Mouse (Mus musculus) left cerebral cortex, adult 2 months (tissue): ENCODE results near the gene Map4. TPM values are rescaled to one million over a fixed set of nuclear protein-coding genes. Genes with fewer than 3 reads are reported as not detected.
A peak's percentile ranks its signal among the peaks of the same experiment; 100 is the strongest.

ENCODE experiments used
- DNase-seq, 2 experiments: peaks; one replicate each; pipeline ENCODE4 v3.0.0; 2021 to 2022; ENCODE audit warnings: low spot score in 2 of 2, mixed read lengths in 1 of 2; ENCODE audit errors: extremely low spot score in 1 of 2
- H3K27ac ChIP-seq: fragments of 200-600 bp; 2 replicates; pipeline ENCODE4 v1.8.1; 2022
- H3K4me3 ChIP-seq: fragments of 200-600 bp; 2 replicates; pipeline ENCODE4 v1.8.1; 2022
- CTCF ChIP-seq: fragments of 200-600 bp; IDR thresholded peaks from 2 replicates; pipeline ENCODE4 v1.8.1; 2022; ENCODE audit warnings: antibody characterized with exemption, mild to moderate bottlenecking, moderate library complexity
- intact Hi-C: fragments of 180-260 bp; cut with DNase I; formaldehyde crosslinking; loops from one replicate; pipeline ENCODE4 v1.15.1; 2025
- total RNA-seq, 2 experiments: library from RNA; stranded (reverse); gene quantifications; 2 replicates each; pipeline ENCODE4 v1.2.3; 2021

Map4 gene
- total RNA-seq, 2 experiments from 2014 or later = 365 to 381 TPM

DNA sequence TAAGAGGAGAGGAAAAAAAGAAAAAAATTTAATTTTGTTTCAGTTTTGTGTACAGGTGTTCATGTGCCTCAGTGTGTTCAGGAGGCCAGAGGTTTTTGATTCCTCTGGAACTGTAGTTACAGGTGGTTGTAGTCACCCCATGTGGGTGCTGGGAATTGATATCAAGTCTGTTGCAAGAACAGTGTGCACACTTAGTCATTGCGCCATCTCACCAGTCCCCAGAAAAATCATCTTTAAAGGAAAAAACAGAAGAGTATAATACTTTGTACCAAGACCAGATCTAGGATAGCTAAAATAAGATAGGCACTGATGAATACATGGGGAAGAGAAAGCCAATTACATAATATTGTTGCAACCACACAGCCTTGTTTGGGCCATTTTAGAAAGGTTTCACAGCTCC lies 90.2 kb downstream of the Map4 start:
- TF ChIP-seq CTCF = no peak
- no peak for DNase-seq
- intact Hi-C loops = no loop called here
- H3K27ac ChIP-seq = no peak overlapping the region
- no peak overlapping the region for H3K4me3 ChIP-seq

DNA sequence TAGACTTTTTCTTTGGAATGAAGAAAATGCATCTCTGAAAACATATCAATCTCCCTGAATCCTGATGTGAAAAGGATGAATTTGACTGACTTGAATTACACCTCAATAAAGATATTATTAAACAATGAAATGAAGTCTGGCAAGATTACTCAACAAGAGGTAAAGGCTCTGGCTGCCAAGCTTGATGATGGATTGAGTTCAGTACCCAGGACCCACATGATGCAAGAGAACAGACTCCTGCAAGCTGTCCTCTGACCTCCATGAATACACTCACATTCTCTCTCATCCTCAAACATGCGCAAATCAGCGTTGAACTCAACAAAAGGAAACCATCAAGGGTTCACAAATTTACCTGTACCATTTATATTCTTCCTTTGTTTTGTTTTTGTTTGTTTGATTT lies 90.9 kb downstream of the Map4 start:
- H3K4me3 ChIP-seq = no peak overlapping the region
- no peak for DNase-seq
- intact Hi-C loops = no loop called here
- H3K27ac ChIP-seq = no peak overlapping the region
- no peak for TF ChIP-seq CTCF

DNA sequence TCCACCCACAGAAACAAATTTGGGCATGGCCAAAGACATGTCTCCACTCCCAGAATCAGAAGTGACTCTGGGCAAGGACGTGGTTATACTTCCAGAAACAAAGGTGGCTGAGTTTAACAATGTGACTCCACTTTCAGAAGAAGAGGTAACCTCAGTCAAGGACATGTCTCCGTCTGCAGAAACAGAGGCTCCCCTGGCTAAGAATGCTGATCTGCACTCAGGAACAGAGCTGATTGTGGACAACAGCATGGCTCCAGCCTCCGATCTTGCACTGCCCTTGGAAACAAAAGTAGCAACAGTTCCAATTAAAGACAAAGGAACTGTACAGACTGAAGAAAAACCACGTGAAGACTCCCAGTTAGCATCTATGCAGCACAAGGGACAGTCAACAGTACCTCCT lies 103.8 kb downstream of the Map4 start:
- DNase-seq = no peak
- no peak for TF ChIP-seq CTCF
- intact Hi-C loops = no loop called here
- H3K27ac ChIP-seq = no peak overlapping the region
- H3K4me3 ChIP-seq = no peak overlapping the region

DNA sequence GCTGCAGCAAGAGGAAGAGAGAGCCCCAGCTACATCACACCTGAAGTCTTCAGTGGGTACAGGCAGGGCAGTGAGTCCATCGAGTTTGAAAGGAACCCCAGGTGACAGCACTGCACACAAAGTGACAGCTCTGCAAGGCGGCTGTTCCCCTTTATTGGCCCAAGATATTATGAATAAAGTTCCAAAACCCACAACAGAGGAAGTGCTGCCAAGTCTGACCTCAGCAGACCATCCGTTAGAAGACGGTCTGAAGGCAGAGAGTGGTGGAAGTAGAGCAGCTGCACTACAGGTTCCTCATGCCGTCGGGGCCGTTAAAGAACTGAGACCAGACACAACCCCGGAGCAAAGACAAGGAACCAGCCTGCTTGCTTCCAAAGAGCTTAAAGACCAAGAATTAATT lies 106.6 kb downstream of the Map4 start:
- intact Hi-C loops = no loop called here
- no peak overlapping the region; the same call in 1 of the 2 replicates for H3K27ac ChIP-seq

DNA sequence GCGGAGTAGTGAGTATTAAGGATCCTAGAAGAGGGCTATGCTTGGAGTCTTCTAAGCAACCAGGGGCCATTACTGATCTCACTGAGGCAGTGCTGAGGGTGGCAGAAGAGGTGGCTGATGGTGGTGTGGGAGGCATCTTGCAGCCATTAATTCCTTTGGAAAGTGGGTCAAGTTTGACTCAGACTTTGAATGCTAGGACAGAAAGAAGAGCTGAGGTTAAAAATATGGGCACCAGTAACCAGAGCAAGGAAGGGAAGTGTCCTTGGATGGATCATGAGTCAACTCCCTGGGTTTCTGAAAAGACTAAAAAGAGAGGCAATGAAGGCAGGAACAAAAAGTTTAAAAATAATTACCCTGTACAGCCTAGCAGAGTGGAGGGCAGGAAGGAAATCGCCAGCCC lies 107.2 kb downstream of the Map4 start:
- Histone ChIP-seq H3K27ac (peak overlapping the region; percentile 2; the same call in 1 of the 2 replicates), H3K4me3 (no peak overlapping the region)
- DNase-seq = no peak
- intact Hi-C loops = no loop called here
- no peak for TF ChIP-seq CTCF

More for the DNA sequence above, 106.6 kb downstream of the Map4 start:
- DNase-seq = no peak
- H3K4me3 ChIP-seq = no peak overlapping the region
- no peak for TF ChIP-seq CTCF

DNA sequence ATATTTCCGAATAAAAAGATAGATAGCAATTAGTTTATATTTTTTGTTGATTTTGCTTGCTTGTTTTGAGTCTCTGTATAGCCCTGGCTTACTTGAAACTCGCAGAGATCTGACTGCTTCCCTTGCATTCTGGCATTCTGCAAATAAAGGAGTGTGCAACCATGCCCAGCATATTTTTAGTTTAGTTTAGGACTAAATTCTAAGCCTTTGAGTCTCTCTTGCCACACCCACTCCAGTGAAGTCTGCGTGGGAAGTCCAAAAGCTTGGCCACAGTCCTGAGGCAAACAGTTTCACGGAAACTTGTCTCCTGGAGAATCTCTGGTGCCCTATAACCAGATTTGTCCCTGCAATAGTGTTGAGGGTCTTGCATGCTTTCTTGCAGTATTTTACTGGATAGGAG lies 113.1 kb downstream of the Map4 start:
- Histone ChIP-seq H3K27ac (no peak overlapping the region), H3K4me3 (no peak overlapping the region)
- TF ChIP-seq CTCF = no peak
- intact Hi-C loops = no loop called here
- peak in 1 of 2 experiments; percentile 39 for DNase-seq

DNA sequence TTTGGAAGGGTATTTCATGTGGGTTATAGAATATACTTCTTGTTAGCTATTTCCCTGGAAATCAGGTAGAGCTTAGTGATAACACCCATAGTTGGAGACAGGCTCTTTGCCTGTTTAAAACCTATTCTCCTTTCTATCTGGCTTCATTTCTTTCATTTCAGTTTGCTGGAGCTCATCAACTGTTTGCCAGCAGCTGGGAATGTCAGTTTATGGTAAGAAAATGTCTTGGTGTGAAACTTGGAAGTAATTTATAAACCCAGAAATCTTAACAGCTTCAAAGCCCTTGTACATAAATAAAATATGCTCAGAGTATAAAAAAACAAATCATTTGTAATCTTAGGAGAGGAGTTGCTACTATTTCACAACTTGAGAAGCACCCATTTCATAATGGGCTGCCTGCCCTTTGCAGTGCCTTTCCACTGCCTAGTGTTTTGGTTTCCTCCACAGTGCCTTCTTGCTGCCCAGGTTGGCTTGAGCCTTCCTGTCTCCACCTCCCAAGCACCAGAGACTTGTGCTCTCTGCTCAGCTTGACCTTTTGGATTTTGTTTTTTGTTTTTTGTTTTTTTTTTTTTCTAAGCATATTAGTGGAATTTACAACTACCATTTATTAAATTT lies 114.6 kb downstream of the Map4 start:
- no peak for TF ChIP-seq CTCF
- H3K4me3 ChIP-seq = no peak overlapping the region
- no peak for DNase-seq
- intact Hi-C loops = no loop called here
- no peak overlapping the region for H3K27ac ChIP-seq

DNA sequence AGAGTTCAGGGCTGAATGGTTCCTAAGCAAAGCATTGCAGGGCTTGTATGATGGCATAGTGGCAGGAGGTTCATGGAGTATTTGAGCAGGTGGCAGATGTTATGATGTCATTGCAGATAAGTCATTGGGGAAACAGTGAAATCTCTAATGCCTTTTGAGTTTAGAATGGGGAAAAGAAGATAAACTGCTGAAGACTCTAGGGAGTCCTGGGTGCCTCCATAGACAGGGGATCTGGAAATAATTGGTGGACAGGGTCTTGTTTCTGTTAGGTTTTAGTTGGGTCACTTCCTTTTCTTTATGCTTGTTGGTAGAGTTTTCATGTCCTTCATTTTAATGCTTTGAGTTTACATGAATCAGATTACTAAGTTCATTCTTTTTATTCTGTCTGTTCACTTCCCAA lies 116.0 kb downstream of the Map4 start:
- intact Hi-C loops = no loop called here
- no peak for DNase-seq
- Histone ChIP-seq H3K4me3 (no peak overlapping the region), H3K27ac (no peak overlapping the region)
- no peak for TF ChIP-seq CTCF

DNA sequence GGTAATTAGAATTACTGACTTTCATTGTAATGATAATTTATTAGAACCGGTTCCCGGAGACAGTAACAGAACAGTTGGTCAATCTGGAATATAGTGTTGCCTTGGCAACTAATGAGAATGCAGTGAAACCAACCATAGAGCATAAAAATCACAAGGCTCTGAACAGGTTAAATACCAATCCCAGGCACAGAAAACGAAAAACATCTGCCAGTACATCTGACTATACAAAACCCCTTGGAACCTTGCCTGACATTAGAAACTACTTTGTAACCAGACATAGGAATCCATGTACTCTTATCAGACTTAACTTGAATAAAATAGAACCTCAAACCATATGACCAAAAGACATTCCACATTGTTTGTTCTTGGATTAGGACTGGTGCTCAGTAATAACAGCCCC lies 116.6 kb downstream of the Map4 start:
- no peak for DNase-seq
- Histone ChIP-seq H3K4me3 (no peak overlapping the region), H3K27ac (no peak overlapping the region)
- no peak for TF ChIP-seq CTCF
- intact Hi-C loops = no loop called here

DNA sequence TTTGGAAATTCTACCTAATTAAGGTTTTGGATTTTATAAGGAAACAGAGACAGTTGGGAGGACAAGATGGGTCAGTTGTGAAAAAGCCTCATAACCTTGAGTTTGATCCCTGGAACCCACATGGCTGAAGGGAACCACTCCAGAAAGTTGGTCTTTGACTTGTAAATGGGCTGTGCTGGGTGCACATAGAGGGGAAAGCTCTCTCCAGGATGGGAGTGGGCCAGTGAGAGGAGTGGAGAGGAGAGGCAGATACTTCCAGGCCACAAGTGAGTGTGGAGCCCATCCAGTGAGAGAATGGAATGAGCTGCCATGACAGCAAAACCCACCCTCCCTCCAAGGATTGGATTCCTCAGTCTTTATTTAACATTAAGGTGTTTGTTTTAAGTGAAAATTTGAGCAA lies 119.9 kb downstream of the Map4 start:
- no peak for TF ChIP-seq CTCF
- DNase-seq = no peak
- Histone ChIP-seq H3K4me3 (peak overlapping the region; percentile 51), H3K27ac (peak overlapping the region; percentile 96)
- intact Hi-C loops = loop anchor here (5.0 kb wide), 2 partner anchors 64 to 119 kb away; partner anchors contain the start of gene Map4

DNA sequence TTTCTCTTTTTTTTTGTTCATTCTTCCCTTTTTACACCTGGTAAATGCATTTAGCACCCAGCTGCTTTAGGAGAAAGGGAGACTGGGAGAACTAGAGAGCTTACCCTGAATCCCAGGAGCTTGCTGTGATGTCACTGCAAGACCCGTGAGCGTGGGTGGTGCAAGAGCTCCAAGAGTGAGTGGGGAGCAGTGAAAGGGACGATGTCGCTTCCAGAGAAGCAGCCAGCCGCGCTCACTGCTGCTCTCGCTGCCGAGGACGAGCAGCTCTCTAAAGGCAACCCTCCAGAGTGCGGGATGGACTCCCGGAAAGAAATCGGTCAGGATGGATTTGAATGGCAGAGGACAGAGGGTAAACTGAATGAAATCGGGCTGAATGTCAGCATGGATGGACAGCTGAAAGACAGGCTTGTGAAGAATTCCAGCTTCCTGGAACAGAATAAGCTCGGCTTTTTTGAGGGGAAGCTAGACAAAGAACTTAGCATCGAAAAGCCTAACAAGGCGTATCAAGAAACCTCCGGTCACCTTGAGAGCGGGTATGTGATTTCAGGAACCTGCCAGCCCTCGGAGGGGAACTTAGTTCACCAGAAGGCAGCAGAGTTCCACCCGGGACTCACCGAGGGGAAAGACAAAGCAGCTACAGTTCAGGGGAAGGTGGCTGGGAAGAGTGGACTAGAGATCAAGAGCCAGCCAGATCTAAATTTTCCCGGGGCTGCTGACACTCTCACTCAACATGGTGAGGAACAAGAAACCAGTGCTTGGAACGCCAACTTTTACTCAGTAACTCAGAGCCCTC lies 120.8 kb downstream of the Map4 start:
- DNase-seq = peak; percentile 80 to 85
- peak overlapping the region; percentile 51 for H3K4me3 ChIP-seq
- intact Hi-C loops = loop anchor here (5.0 kb wide), 2 partner anchors 65 to 120 kb away; partner anchors contain the start of gene Map4
- no peak for TF ChIP-seq CTCF
- H3K27ac ChIP-seq = peak overlapping the region; percentile 96

DNA sequence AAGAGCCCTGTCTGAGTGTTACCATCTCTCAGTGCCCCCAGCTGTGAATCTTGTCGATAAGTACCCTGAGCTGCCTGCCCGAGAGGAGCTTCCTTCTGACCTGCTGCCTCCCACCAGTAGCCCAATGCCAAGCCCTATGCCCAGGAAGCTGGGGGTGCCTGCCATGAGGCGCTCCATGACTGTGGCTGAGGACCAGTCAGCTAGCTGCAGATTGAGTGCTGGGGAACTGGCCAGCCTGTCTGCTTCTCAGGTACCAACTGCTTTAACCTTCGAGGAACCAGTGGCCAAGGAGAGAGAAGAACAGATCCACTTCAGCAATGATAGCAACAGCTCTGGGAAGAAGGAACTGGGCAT lies 121.7 kb downstream of the Map4 start:
- Histone ChIP-seq H3K27ac (peak overlapping the region; percentile 96), H3K4me3 (peak overlapping the region; percentile 51)
- no peak for DNase-seq
- TF ChIP-seq CTCF = no peak
- intact Hi-C loops = loop anchor here (5.0 kb wide), 2 partner anchors 66 to 121 kb away; partner anchors contain the start of gene Map4
